Mouse (Mus musculus) erythroid progenitor cell, adult 5-6 weeks (primary cell): Measurements from ENCODE around the gene Gm45021. TPM values are rescaled to one million over a fixed set of nuclear protein-coding genes. Genes with fewer than 3 reads are reported as not detected.

ENCODE experiments used
- ATAC-seq: replicated peaks from 2 replicates; pipeline ENCODE4 v1.8.0; 2016; ENCODE audit warnings: moderate number of reproducible peaks, mild to moderate bottlenecking, moderate TSS enrichment, inconsistent platforms; ENCODE audit not compliant: poor library complexity, low FRiP score, severe bottlenecking
- total RNA-seq, 2 experiments: library from RNA; stranded (forward) in 1 of 2; stranded (reverse) in 1 of 2; fragments of 150-400 nt in 1 of 2; fragments of 186-747, 209-891 nt in 1 of 2; gene quantifications; 2 replicates each; pipeline versions ENCODE4 v1.2.3 to v1.2.4; 2015 to 2017; ENCODE audit warnings: low replicate concordance in 2 of 2

The Gm45021 gene
- total RNA-seq (2015; ENCODE audit: low replicate concordance): not detected in 2 replicates
- total RNA-seq (2017; ENCODE audit: low replicate concordance): not detected in 2 replicates

GRCm38 (mm10) chr6:48589194-48589750 is at the start of gene Gm45021:
Gene Gm45021, plus strand, starts transcription at chr6:48589610.
- no peak for ATAC-seq

- ATAC-seq: no peak
Measured at GRCm38 (mm10) chr6:48539860-48540259, 49.5 kb upstream of the Gm45021 start.

GRCm38 (mm10) chr6:48540721-48541120 is 48.7 kb upstream of the Gm45021 start:
- no peak for ATAC-seq

DNA sequence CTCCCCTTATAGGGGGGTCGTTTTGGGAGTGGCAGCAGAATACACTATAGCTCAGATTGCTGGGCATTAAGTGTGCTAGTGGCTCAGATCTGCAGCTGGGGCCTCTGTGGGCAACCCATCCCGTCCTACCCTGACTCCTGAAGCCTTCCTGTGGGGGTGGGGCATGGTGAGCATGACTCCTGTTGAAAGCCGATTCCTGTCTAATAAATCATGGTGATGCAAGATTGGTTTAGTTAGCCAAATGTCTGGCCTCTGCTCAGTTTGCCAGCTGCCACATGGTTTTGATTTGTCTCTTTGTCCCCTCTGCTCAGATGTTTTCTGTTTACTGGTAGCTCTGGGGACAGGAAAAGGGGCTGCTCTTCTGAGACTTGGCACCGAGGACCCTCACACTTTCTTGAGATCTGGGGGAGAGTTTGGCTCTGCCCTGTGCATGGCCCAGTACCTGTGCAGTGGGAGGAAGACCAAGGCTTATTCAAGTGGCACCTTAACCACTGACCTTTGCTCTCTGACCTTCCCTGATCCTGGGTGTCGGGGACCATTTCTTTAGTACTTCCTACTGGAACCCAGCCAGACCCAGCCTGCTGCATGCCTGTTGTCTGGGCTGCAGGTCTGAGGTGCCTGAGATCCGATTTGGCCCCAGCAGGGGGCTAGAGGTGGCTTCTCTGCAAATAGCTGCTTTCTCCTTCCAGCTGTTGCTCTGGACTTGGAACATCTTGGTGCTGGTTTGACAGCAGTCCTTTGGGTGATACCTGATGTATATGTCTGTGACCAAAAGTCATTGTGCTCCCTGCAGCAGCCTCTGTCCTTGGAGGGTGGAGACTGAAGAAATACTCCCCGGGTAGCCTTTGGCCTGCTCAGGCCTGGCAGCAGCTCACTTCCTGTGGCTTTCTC is 47.6 kb upstream of the Gm45021 start:
- ATAC-seq: no peak

- no peak for ATAC-seq
Measured at GRCm38 (mm10) chr6:48542631-48543030, 46.8 kb upstream of the Gm45021 start.

DNA sequence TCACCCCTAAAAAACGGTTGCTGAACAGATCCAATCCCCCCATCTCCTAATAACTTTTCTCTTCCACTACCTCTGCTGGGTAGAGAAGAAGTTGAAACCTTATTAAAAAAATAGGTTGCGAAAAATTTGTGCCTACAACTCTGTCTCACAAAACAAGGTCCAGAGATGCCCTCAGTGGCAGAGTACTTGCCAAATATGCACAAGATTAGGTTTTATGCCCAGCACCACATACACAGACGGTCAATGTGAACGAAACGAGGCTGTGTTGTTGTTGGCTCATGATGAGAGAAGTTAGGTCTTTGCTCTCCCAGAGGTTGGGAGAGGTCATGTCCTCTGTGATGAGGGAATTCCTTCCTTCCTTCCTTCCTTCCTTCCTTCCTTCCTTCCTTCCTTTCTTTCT is 44.2 kb upstream of the Gm45021 start:
- ATAC-seq: no peak

DNA sequence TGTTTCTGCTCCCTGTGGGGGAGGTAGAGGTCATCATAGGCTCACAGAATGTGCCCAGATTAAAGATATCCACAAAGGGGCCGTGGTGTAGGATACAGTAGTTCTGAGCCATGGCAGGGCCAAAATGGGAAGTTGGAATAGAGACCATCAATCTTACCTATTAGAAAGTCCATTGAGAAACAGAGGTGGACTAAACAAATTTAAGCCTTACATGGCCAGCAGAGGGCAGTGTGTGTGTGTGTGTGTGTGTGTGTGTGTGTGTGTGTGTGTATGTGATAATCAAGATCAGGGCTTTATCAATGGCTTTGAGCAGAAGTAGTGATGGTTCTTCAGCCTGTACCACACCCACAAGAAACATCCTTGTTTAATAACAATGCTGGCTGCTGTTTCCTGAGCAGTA is 43.1 kb upstream of the Gm45021 start:
- no peak for ATAC-seq

GRCm38 (mm10) chr6:48546858-48547257 is 42.6 kb upstream of the Gm45021 start:
- no peak for ATAC-seq

GRCm38 (mm10) chr6:48548314-48548713 is 41.1 kb upstream of the Gm45021 start:
- ATAC-seq: no peak

- no peak for ATAC-seq
Measured at GRCm38 (mm10) chr6:48552918-48553317, 36.5 kb upstream of the Gm45021 start.

- no peak for ATAC-seq
Measured at GRCm38 (mm10) chr6:48553819-48554218, 35.6 kb upstream of the Gm45021 start.

DNA sequence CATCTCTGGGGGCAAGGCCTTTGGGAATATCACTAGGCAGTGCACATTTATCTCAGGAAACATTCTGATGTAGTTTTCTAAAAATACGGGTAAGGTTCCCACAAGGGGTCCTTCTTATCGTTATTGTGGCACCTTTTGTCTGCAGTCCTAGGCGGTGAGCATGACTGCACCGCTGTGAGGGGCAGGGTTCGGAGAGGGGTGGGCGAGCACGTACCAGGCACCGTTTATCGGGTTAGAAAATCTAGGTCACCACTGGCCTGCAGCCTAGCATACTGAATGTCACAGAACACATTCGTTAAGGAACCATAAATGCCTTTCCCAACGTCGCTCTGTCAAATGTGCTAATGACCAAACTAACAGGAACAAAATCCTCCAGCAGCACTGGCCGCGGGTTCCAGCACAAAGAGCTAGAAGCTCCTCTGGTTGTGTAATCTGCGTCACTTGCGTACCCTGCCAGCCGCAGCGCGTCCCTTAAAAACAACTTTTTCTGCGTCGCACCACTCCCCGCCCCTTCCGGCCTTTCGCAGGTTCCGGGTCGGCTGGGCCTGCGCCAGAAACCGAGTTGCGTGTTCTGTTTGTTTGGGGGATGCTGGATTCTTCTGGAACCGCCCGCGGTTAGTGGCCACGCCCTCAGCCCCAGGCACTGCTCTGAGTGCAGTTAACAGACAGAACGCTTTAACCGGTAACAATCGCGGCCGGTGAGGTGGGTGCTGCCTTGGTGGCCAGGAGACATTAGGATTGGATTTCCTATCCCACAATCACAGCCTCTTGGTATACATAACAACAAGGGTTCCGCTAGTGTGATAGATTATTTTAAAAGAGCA is 34.9 kb upstream of the Gm45021 start, which contains the start of gene Lrrc61:
TSS of gene Lrrc61 (plus strand) at position 517 of the 824 bp plus-strand sequence.
- peak; percentile 74 for ATAC-seq

GRCm38 (mm10) chr6:48555104-48555890 is 34.1 kb upstream of the Gm45021 start:
- no peak for ATAC-seq

GRCm38 (mm10) chr6:48555956-48556355 is 33.5 kb upstream of the Gm45021 start:
- ATAC-seq: no peak

DNA sequence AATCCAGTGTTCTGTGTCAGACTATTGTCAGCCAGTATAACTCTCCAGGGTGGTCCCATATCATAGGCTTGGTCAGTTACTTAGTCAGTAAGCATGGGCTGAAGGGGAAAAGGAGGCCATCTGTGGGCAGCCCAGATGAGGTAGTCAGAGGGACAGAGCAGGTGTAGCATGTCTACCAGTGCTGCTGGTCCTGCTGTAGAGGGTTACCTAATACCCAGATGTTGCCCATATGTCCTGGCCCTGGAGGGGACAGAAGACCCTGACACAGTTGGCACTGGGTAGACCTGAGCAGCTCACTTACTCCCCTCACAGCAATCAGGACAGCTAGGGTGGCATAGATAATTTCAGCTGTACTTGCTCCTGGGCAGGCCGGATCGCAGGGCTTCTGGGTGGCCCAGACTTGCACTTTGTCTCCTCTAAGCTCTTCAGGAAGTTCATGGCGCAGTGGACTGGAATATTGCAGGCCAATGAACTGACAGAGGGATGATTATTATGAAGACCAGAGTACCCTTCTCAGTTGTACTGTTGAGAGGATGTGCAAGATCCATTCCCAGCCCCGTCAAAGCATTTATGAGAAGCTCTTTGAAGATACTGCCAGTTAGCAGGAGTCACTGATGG is 23.6 kb upstream of the Gm45021 start:
- no peak for ATAC-seq

- ATAC-seq: no peak
Measured at GRCm38 (mm10) chr6:48566312-48566711, 23.1 kb upstream of the Gm45021 start.

DNA sequence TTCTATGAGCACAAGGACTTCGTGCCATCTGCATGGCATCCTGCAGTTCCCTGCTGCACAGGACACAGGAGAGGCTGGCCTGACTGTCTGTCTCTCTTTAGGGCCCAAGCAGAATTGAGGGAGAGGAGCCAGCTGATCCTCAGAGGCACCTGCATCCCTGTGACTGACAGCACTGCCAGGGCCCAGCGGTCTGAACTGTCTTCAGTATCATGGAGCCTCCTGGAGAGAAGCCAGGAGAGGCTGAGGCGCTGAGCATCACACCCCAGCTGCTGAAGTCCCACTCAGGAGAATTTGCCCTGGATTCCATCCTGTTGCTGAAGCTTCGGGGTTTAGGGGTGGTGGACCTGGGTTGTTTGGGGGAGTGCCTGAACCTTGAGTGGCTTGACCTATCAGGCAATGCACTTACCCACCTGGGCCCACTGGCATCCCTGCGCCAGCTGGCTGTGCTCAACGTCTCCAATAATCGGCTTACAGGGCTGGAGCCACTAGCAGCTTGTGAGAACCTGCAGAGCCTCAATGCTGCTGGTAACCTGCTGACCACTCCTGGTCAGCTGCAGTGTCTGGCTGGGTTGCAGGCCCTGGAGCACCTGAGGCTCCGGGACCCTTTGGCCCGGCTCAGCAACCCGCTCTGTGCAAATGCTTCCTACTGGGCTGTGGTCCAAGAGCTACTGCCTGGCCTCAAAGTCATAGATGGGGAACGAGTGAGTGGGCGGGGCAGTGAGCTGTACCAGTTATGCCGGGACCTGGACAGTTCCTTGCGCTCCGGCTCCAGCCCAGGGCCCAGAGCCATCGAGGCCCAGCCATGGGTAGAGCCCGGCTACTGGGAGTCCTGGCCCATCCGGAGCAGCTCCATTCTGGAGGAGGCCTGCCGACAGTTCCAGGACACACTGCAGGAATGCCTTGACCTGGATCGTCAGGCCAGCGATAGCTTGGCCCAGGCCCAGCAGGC is 21.1 kb upstream of the Gm45021 start:
- ATAC-seq: no peak
